Mouse (Mus musculus): ENCODE data around the gene Gm10229.
"Not testable (repeated sequence)": the region's sequence is repeated elsewhere in the genome, so short reads cannot be mapped to it uniquely, and the experiment has no call there.

The Gm10229 gene

GRCm38 (mm10) chr16:89014984-89015383, at the start of gene Gm10229:
Gene Gm10229, plus strand, starts transcription at chr16:89015284.
- not testable (repeated sequence) for DNase-seq (ENCODE audit: low spot score in 2 of 2)

GRCm38 (mm10) chr16:89010659-89011058, 4.4 kb upstream of the Gm10229 start, which contains the start of gene Krtap22-2:
Gene Krtap22-2, minus strand, starts transcription at chr16:89010759.
- no peak for DNase-seq (ENCODE audit: low spot score in 2 of 2)

GRCm38 (mm10) chr16:89013973-89014372, 1.1 kb upstream of the Gm10229 start:
- DNase-seq (ENCODE audit: low spot score in 2 of 2), result no peak

- DNase-seq (ENCODE audit: low spot score in 2 of 2), result not testable (repeated sequence)
Observed at GRCm38 (mm10) chr16:89031399-89031798, 16.3 kb downstream of the Gm10229 start, which contains the start of gene Krtap6-1. Gene Krtap6-1, plus strand, starts transcription at chr16:89031699.

- DNase-seq (ENCODE audit: low spot score in 2 of 2), result not testable (repeated sequence)
Observed at GRCm38 (mm10) chr16:89041372-89041771, 26.3 kb downstream of the Gm10229 start, which contains the start of gene Gm10228. Gene Gm10228, minus strand, starts transcription at chr16:89041472.

- no peak for DNase-seq (ENCODE audit: low spot score in 2 of 2)
Observed at GRCm38 (mm10) chr16:89047783-89048182, 32.7 kb downstream of the Gm10229 start, which contains the start of gene Krtap6-5. Gene Krtap6-5, minus strand, starts transcription at chr16:89047883.

GRCm38 (mm10) chr16:89063902-89064301, 48.8 kb downstream of the Gm10229 start, which contains the start of gene 1110025L11Rik:
Gene 1110025L11Rik, minus strand, starts transcription at chr16:89064002.
- not testable (repeated sequence) for DNase-seq (ENCODE audit: low spot score in 2 of 2)
